Mouse (Mus musculus): ENCODE measurements around the gene Pth1r. TPM values are rescaled to one million over a fixed set of nuclear protein-coding genes. Genes with fewer than 3 reads are reported as not detected.

Pth1r gene
- polyA plus RNA-seq, 1 experiment from 2014 or later = 179 TPM

DNA sequence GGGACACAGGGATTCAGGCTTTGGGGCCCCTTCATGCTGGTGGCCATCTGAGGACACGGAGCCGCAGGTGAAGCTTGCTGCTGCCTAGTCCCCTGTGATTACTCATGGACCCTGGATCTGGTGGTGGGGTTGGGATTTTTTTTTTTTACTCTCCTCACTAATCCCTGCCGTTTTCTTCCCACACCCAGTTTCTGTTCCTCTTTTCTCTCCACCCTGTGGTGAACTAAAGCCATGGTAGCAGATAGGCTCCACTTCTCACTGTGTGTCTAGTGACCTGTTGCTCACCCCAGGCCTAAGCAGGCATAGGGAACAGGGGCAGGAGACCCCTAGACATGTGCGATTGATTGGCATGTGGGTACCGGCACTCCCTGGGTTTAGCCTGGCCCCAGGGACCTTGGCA lies 40.2 kb downstream of the Pth1r start:
- Histone ChIP-seq H3K4me1 (replicated peaks; ENCODE audit: insufficient read depth, low read length) (0 out of 2 replicates have a peak, but pooled peaks cover 5% of the 10 kb centered on the region), H3K4me2 (ENCODE audit: low read length) (no peak overlapping the region), H3K27me3 (ENCODE audit: insufficient read depth, low read length) (no peaks in the 10 kb centered on the region), H3K4me3 (replicated peaks; ENCODE audit: low read depth, low read length) (no peak overlapping the region), H3K27ac (no peak overlapping the region), H3K9ac (ENCODE audit: low read depth, low read length) (no peak overlapping the region), H3K36me3 (ENCODE audit: insufficient read depth, low read length) (0 out of 2 replicates have a peak, but pooled peaks cover 7% of the 10 kb centered on the region), H3K9me3 (replicated peaks; ENCODE audit: low read length) (no peaks in the 10 kb centered on the region)
- 79% methylated on average over 5 of the region's 5 CpGs for WGBS
- TF ChIP-seq CTCF (IDR thresholded peaks at IDR 0.05; ENCODE audit: low read depth) = no peak
- DNase-seq (ENCODE audit: low spot score) = no peak
- no peak for ATAC-seq (replicated peaks; ENCODE audit: low FRiP score, low read depth)

GRCm38 (mm10) chr9:110703951-110704350 lies 43.0 kb downstream of the Pth1r start:
- 71% methylated on average over 6 of the region's 6 CpGs for WGBS
- ATAC-seq (replicated peaks; ENCODE audit: low FRiP score, low read depth) (no peak), DNase-seq (ENCODE audit: low spot score) (no peak)
- H3K27ac ChIP-seq = no peak overlapping the region
- H3K9me3 ChIP-seq (replicated peaks; ENCODE audit: low read length) = no peaks in the 10 kb centered on the region
- TF ChIP-seq CTCF (IDR thresholded peaks at IDR 0.05; ENCODE audit: low read depth) = no peak
- no peak overlapping the region for H3K9ac ChIP-seq (ENCODE audit: low read depth, low read length)
- no peaks in the 10 kb centered on the region for H3K4me1 ChIP-seq (replicated peaks; ENCODE audit: insufficient read depth, low read length)
- H3K27me3 ChIP-seq (ENCODE audit: insufficient read depth, low read length) = no peaks in the 10 kb centered on the region
- no peak overlapping the region for H3K4me3 ChIP-seq (replicated peaks; ENCODE audit: low read depth, low read length)
- H3K36me3 ChIP-seq (ENCODE audit: insufficient read depth, low read length) = peaks cover 3% of the 10 kb centered on the region; the same call in 1 of the 2 replicates
- no peak overlapping the region for H3K4me2 ChIP-seq (ENCODE audit: low read length)

GRCm38 (mm10) chr9:110702848-110703247 lies 44.1 kb downstream of the Pth1r start:
- no peak for TF ChIP-seq CTCF (IDR thresholded peaks at IDR 0.05; ENCODE audit: low read depth)
- no peak overlapping the region for H3K9ac ChIP-seq (ENCODE audit: low read depth, low read length)
- DNase-seq (ENCODE audit: low spot score) = no peak

GRCm38 (mm10) chr9:110701114-110702032 lies 45.6 kb downstream of the Pth1r start:
- no peak overlapping the region for H3K4me2 ChIP-seq (ENCODE audit: low read length)
- no peaks in the 10 kb centered on the region for H3K9me3 ChIP-seq (replicated peaks; ENCODE audit: low read length)
- DNase-seq (ENCODE audit: low spot score) = no peak
- no peak overlapping the region for H3K9ac ChIP-seq (ENCODE audit: low read depth, low read length)
- no peak for TF ChIP-seq CTCF (IDR thresholded peaks at IDR 0.05; ENCODE audit: low read depth)
- H3K4me3 ChIP-seq (replicated peaks; ENCODE audit: low read depth, low read length) = no peak overlapping the region
- no peaks in the 10 kb centered on the region for H3K4me1 ChIP-seq (replicated peaks; ENCODE audit: insufficient read depth, low read length)
- no peaks in the 10 kb centered on the region for H3K27me3 ChIP-seq (ENCODE audit: insufficient read depth, low read length)
- H3K27ac ChIP-seq = 0 out of 2 replicates have a peak overlapping the region, but pooled peaks have one; percentile 4
- WGBS = 75% methylated on average over 11 of the region's 12 CpGs
- no peaks in the 10 kb centered on the region; the same call in 1 of the 2 replicates for H3K36me3 ChIP-seq (ENCODE audit: insufficient read depth, low read length)
- no peak for ATAC-seq (replicated peaks; ENCODE audit: low FRiP score, low read depth)

More at GRCm38 (mm10) chr9:110702848-110703247, 44.1 kb downstream of the Pth1r start:
- 87% methylated on average over 1 of the region's 1 CpGs for WGBS
- H3K27me3 ChIP-seq (ENCODE audit: insufficient read depth, low read length) = no peaks in the 10 kb centered on the region
- no peaks in the 10 kb centered on the region for H3K4me1 ChIP-seq (replicated peaks; ENCODE audit: insufficient read depth, low read length)
- no peak overlapping the region for H3K4me3 ChIP-seq (replicated peaks; ENCODE audit: low read depth, low read length)
- ATAC-seq (replicated peaks; ENCODE audit: low FRiP score, low read depth) = no peak
- no peaks in the 10 kb centered on the region for H3K9me3 ChIP-seq (replicated peaks; ENCODE audit: low read length)
- H3K36me3 ChIP-seq (ENCODE audit: insufficient read depth, low read length) = no peaks in the 10 kb centered on the region; the same call in 1 of the 2 replicates
- H3K4me2 ChIP-seq (ENCODE audit: low read length) = no peak overlapping the region
- no peak overlapping the region for H3K27ac ChIP-seq

DNA sequence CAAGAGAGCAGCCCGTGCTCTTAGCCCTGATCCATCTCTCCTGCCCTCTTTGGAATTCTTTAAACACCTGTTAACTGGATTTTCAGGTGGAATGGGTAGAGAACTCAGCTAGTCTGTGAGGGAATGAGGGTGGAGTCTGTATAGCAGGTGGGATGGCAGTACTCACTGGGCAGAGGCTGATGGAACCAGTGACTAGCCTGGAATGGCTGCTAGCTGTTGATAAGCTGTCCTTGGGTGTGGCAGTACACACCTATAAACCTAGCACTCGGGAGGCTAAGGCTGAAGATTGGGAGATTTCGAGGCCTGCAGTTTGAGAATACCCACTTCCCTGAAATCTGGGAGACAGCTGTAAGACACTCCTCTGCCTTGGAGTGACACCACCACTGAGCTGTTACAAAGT lies 47.4 kb downstream of the Pth1r start:
- no peak overlapping the region for H3K9ac ChIP-seq (ENCODE audit: low read depth, low read length)
- ATAC-seq (replicated peaks; ENCODE audit: low FRiP score, low read depth) (no peak), DNase-seq (ENCODE audit: low spot score) (no peak)
- no peaks in the 10 kb centered on the region; the same call in 1 of the 2 replicates for H3K36me3 ChIP-seq (ENCODE audit: insufficient read depth, low read length)
- H3K4me1 ChIP-seq (replicated peaks; ENCODE audit: insufficient read depth, low read length) = no peaks in the 10 kb centered on the region
- no peak for TF ChIP-seq CTCF (IDR thresholded peaks at IDR 0.05; ENCODE audit: low read depth)
- no peaks in the 10 kb centered on the region for H3K27me3 ChIP-seq (ENCODE audit: insufficient read depth, low read length)
- no peak overlapping the region for H3K27ac ChIP-seq
- H3K9me3 ChIP-seq (replicated peaks; ENCODE audit: low read length) = no peaks in the 10 kb centered on the region
- WGBS = 92% methylated on average over 3 of the region's 3 CpGs
- no peak overlapping the region for H3K4me2 ChIP-seq (ENCODE audit: low read length)
- H3K4me3 ChIP-seq (replicated peaks; ENCODE audit: low read depth, low read length) = no peak overlapping the region

- Histone ChIP-seq H3K9me3 (replicated peaks; ENCODE audit: low read length) (no peaks in the 10 kb centered on the region), H3K27ac (no peak overlapping the region), H3K4me2 (ENCODE audit: low read length) (no peak overlapping the region), H3K36me3 (ENCODE audit: insufficient read depth, low read length) (peaks cover 7% of the 10 kb centered on the region; the same call in 1 of the 2 replicates), H3K27me3 (ENCODE audit: insufficient read depth, low read length) (no peaks in the 10 kb centered on the region), H3K9ac (ENCODE audit: low read depth, low read length) (no peak overlapping the region), H3K4me3 (replicated peaks; ENCODE audit: low read depth, low read length) (no peak overlapping the region), H3K4me1 (replicated peaks; ENCODE audit: insufficient read depth, low read length) (no peaks in the 10 kb centered on the region)
- ATAC-seq (replicated peaks; ENCODE audit: low FRiP score, low read depth) = no peak
- TF ChIP-seq CTCF (IDR thresholded peaks at IDR 0.05; ENCODE audit: low read depth) = no peak
- WGBS = 75% methylated on average over 3 of the region's 3 CpGs
- DNase-seq (ENCODE audit: low spot score) = no peak
These were observed 49.5 kb downstream of the Pth1r start for GRCm38 (mm10) chr9:110697465-110697864.

Measured in kidney, postnatal 0 days (tissue).